Mouse (Mus musculus): Measurements from ENCODE around the gene Schip1.

The Schip1 gene

GRCm38 (mm10) chr3:68512327-68512726, 447.7 kb downstream of the Schip1 start:
- no peak for DNase-seq (ENCODE audit: low read depth)

DNA sequence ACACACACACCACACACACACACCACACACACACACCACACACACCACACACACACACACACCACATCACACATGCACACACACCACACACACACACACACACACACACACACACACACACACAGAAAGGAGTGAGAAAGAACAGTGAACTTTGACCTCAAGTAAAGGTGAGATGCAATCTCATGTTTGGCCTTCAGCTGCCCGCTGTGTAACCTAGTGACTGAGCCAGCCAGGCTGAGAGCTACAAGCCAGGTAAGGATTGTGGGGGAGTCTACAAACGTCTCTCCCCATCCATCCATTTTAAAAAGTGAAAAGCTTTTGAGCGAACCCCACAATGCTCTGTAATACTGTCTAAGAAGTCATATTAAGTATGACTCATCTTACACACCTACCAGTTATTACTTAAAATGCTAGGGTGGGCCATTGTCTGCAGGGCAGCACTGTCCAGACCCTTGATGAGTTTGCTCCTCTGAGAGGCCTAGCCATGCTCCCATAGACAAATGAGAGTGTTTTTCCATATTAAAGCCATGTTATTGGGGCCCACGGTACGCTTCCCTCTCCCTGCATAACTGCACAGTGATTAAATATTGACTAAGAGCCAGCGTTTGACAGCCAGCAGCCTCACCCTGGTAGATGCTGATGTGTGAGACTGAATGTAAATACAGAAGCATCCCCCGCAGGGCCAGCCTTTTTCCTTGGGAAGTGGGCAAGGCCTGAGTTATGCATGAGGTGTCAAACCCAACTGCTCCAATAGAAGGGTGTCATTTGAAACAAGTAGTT, 448.9 kb downstream of the Schip1 start:
- DNase-seq (ENCODE audit: low read depth), result no peak

- DNase-seq (ENCODE audit: low read depth), result no peak
Measured at GRCm38 (mm10) chr3:68514120-68514497, 449.5 kb downstream of the Schip1 start.

DNA sequence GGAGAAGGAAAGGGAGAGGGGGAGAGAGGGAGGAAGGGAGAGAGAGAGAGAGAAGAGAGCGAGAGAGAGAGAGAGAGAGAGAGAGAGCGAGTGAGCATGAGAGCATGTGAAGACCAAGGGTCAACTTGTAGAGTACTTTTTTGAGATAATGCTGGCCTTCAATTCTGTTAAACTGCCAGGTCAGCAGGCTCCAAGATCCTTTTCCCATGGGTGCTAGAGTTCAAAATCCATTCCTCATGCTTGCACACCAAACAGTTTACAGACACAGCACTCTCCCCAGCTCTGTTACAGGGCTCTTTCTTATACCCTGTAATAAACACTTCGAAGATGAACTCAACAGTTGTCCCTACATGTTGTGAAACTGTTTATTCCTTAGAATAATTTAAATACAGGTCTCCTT, 450.1 kb downstream of the Schip1 start:
- DNase-seq (ENCODE audit: low read depth), result no peak

GRCm38 (mm10) chr3:68516393-68517081, 451.9 kb downstream of the Schip1 start:
- no peak for DNase-seq (ENCODE audit: low read depth)

DNA sequence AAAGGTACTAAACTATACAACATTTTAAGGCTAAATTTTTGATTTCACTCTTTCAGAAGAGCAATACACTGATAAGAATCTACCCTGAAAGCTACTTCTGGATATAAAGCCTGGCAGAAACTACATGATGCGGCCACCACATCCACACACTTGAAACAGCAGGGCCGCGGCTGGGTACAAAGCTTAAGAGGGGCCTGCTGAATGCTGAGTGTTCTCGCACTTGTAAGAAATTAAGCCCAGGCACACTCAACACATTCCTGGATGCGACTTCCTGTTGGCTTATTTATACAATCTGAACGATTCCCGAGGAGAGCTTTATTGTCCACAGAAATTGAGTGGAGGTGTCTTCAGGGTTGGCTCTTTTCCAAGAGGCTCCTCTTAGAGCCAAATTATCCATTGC, 452.6 kb downstream of the Schip1 start:
- no peak for DNase-seq (ENCODE audit: low read depth)

- no peak for DNase-seq (ENCODE audit: low read depth)
Measured at GRCm38 (mm10) chr3:68518041-68518440, 453.4 kb downstream of the Schip1 start.

GRCm38 (mm10) chr3:68518586-68518985, 454.0 kb downstream of the Schip1 start:
- no peak for DNase-seq (ENCODE audit: low read depth)

GRCm38 (mm10) chr3:68525361-68525878, 460.8 kb downstream of the Schip1 start:
- no peak for DNase-seq (ENCODE audit: low read depth)

DNA sequence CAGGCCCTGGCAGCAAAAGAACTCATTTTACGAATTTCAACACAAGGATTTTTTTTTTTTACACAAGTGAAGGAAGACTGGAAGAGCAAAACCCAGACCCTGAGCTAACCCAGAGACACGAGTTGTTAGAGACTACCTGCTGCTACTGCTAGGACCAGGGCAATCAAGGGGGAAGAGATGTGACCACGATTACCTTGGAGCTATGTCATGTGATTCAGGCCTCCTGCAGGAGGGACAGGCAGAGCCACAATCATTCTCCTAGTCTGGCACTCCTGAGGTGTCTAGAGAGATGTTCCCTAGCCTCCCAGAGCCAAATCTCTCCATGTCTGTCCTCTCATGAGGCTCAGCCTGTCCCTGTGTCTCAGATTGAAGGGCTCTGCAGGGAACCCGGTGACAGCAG, 461.8 kb downstream of the Schip1 start:
- no peak for DNase-seq (ENCODE audit: low read depth)

DNA sequence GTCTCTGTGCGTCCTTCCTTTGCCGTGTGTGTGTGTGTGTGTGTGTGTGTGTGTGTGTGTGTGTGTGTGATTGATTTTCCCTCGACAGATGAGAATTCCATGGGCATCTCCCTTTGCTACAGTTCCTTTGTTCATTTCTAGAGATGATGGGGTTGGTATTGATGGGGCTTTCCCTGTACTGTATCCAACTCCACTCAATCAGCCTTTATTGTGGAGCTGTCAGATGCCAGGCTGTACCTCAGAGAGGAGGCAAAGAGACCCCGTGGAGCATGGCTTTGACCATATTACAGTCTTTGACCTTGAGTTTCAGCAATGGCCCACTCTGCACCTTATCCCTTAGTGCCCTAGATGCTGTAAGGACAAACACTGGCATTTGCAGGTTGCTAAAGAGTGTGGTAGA, 462.6 kb downstream of the Schip1 start:
- no peak for DNase-seq (ENCODE audit: low read depth)

- no peak for DNase-seq (ENCODE audit: low read depth)
Measured at GRCm38 (mm10) chr3:68531908-68532307, 467.3 kb downstream of the Schip1 start.

DNA sequence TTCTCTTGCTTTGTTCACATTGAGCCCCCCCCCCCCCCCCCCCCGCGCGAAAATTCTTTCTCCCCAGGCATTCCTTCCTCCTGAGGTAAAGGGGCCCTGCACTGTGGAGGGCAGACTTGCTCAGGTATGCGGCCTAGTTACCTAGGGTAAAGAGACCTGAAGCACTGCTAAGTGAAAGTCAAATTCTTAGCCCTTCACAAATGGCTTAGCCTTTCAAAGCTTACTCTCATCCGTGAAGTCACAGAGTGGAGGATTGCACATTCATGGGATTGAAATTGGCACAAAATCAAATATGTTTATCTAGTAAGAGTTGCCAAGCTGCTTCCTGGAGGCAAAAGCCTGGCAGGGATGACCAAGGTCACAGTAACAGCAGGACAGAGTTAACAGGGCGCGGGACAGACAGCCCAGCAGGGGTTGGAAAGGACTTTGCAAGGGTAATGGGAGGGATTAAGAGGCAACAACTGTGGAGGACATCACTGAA, 470.0 kb downstream of the Schip1 start:
- DNase-seq (ENCODE audit: low read depth), result no peak

DNA sequence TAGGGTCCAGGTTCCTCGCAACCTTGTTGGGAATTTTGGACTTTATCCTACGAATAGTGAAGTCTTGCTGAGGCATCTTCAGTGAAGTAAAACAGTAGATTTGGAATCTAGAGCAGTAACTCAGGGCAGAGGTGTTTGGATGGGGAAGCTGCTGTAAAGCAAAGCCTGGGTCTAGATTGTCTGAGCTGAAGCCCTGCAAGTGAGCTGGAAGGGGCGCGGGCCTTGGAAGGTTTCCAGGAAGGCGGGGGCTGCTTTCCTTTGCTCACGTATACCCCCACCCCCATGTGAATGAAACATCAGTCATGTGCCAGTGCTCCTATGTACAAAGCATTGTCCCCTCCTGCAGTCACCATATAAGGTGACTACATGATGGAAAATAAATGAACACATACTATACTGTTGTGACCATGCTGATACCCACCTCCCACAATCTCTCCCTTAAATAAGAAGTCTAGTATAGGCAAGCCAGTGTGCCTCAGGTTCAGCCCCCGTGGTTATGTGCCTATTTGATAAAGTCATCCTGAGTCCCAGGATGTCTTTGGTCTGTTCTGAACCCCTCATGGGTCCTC, 470.6 kb downstream of the Schip1 start:
- no peak for DNase-seq (ENCODE audit: low read depth)

DNA sequence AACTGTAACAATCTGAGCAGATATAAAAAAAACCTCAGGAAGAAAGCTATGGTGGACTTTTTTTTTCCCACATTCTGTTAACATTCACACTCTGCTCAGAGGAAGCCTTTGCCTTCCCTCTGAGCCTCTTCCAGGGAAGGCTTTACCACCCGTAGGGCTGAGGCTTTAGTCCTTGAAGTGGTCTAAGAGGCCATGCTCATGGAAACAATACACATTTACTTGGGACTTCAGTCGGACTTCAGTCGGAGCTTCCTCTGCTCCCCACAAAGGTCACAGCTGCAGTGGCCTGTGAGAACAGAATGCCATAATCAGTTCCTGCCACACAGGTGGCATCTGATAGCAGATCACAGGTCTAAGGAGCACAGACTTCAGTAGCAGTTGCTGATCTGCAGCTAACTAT, 471.5 kb downstream of the Schip1 start:
- DNase-seq (ENCODE audit: low read depth), result no peak

DNA sequence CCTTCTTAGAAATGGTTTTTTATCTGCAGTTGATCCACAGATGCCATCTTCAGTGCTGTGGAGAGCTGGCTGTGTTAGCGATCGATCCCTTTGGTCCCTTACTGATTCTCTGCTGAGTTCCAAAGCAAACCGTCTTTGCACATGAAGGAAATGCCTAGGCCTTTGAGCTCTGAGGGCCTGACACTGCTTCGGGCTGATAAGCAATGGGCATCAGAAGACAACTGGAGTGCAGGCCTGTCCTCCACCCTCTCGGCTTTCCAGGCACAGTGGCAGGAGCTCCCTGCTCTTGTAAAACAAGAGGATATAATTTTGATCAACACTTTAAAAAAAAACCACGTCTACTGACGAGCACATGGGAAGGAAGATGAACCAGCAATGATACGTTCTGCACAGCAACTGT, 477.1 kb downstream of the Schip1 start:
- DNase-seq (ENCODE audit: low read depth), result no peak

DNA sequence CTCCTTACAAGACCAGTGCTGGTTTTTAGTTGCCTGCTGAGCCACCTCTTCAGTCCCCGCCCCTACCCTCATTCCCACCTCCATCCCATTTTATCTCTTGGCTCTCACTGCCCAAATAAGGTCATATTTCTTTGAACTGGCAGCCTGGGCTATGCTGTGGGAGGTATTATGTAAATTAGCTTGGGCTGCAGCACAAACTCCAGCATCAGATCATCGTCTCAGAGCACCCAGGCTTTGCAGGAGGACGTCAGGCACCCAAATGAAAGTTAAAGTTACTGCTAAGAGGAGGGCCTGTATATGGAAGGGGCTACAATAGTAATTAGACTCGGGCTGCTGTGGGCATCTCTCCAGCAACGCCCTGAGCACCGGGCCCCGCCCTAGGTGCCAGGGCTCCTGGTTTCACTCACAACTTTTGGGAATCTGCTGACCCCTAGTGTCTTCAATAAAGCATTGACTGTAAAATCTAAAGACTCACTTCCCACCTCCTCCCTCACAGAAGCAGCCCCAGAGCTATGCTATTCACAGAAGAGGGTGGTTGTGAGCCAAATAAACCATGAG, 478.4 kb downstream of the Schip1 start:
- peak; percentile 34 for DNase-seq (ENCODE audit: low read depth)

DNA sequence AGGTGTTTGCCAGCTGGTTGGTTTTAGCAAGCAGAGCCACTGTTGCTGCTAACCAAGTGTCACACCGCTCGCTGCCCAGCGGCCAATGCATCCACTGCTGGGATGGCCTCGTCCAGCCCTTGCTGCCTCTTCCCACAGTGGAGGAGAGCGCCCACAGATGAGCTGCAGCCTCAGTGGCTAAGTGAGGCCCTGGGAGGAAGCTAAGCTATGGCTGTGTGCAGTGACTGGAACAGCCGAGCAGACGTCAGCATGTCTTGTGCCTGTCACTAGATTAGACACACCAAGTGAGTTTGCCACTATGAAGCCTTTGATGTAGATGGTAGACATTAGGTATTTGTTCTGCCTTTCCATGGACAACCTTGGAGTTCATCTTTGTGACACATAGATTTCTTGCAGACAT, 480.2 kb downstream of the Schip1 start:
- no peak for DNase-seq (ENCODE audit: low read depth)

GRCm38 (mm10) chr3:68545898-68546297, 481.3 kb downstream of the Schip1 start:
- DNase-seq (ENCODE audit: low read depth), result no peak

DNA sequence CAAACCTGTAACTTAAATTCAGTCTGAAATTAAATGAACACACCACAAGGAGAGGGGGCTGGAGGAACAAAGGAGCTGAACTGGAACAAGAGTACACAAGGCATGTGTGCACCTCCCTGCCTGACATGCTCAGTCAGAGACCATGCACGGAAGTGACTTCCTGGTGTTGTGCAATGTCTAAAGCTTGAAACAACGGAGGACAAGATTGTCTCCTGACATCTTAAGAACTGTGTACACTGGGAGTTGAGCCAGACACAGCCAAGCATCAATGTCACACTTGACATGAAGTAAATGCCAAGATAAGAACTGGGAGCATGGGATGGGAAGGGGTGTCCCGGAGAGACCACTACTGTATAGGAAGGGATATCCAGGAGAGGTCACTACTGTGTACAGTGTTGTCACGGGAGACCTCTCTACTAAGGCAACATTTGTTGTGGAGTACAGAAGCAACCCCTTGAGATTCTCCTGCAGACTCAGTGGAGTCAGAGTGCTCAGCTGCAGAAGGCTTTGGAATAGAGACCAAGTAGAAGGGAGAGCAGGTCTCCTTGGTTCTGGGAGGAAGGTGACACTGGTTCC, 490.6 kb downstream of the Schip1 start:
- no peak for DNase-seq (ENCODE audit: low read depth)

DNA sequence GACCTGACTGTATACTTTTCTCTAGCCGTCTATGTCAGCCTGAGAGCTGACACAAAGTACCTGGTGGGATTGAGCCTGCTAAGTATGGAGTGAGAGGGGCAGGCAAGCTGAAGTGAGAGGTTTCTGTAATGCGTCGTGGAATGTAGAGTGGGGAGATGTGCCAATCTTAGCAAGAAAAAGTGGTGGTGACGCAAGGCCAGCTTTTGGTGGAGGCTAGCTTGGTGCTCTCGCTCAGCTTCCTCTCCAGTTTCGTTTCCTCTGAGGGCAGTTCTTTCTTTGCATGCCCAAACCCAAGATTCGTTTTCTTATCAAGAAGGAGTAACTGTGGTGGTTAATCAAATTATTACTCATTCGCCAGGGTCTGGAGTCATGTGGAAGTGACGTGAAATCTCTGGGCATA, 492.3 kb downstream of the Schip1 start:
- DNase-seq (ENCODE audit: low read depth), result no peak

DNA sequence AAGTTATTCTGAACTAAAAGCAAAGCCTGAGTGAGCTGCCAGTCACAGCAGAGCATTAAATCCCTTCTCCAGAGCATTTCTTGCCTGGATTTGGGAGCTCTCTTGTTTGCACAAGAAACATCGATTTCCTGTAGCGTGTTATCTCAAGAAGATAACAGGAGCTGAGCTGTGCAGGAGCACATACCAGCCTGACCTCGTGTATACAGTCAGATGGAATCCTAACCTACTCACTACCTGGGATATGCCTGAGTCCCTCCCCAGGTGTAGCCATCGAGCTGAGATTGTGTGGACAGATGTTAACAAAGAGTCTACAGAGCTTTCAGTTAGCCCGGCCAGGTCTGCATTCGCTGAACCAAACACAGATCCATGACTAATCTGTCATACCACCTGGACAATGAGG, 494.1 kb downstream of the Schip1 start:
- no peak for DNase-seq (ENCODE audit: low read depth)
